Comparison of ENCODE assay signal across 8 mouse cellular contexts in genomic region chr12:105013065-105013464, GRCm38 (mm10). TPM values are rescaled to one million over a fixed set of nuclear protein-coding genes. Genes with fewer than 3 reads are reported as not detected.
DNase-seq lines count a peak whose midpoint lies in the region; ATAC-seq and TF ChIP-seq lines count a peak whose summit lies in the region.

No protein-coding gene starts in this region.

- TF ChIP-seq CTCF in E14TG2a.4 (conservative IDR thresholded peaks at IDR 0.05; ENCODE audit: low read length): no peak
- TF ChIP-seq CTCF in kidney, postnatal 0 days (IDR thresholded peaks at IDR 0.05; ENCODE audit: low read depth): no peak

- no peaks in the 10 kb centered on the region for H3K36me3 ChIP-seq in E14TG2a.4 (ENCODE audit: insufficient read depth, low read length)
- H3K36me3 ChIP-seq in kidney, postnatal 0 days (ENCODE audit: insufficient read depth, low read length): no peaks in the 10 kb centered on the region
- no peaks in the 10 kb centered on the region for H3K36me3 ChIP-seq in splenic B cell, adult 2 months (ENCODE audit: control insufficient read depth, insufficient read depth, low read length, poor library complexity, severe bottlenecking)
- H3K36me3 ChIP-seq in hindbrain, embryonic 13.5 days: no peaks in the 10 kb centered on the region

- ATAC-seq in kidney, postnatal 0 days (replicated peaks; ENCODE audit: low FRiP score, low read depth): no peak
- ATAC-seq in hindbrain, embryonic 13.5 days (ENCODE audit: low FRiP score): no peak

- WGBS in kidney, postnatal 0 days: 13% methylated on average over 17 of the region's 17 CpGs
- 61% methylated on average over 17 of the region's 17 CpGs for WGBS in hindbrain, embryonic 13.5 days

- peak; percentile 70 for DNase-seq in adrenal gland, postnatal 10 days
- peak; percentile 84 to 94 for DNase-seq in heart, adult 18-20 months
- DNase-seq in kidney, postnatal 0 days (ENCODE audit: low spot score): peak; percentile 85
- DNase-seq in lung, postnatal 14 days: peak; percentile 70
- peak; percentile 86 for DNase-seq in splenic B cell, adult 2 months (ENCODE audit: low read depth, low spot score)
- DNase-seq in embryo, embryonic 10 days (ENCODE audit: low spot score): no peak

- peak overlapping the region; percentile 33 for H3K4me2 ChIP-seq in kidney, postnatal 0 days (ENCODE audit: low read length)
- no peak overlapping the region for H3K4me2 ChIP-seq in hindbrain, embryonic 13.5 days

- peak overlapping the region; percentile 54; the same call in 1 of the 2 replicates for H3K27ac ChIP-seq in kidney, postnatal 0 days
- H3K27ac ChIP-seq in hindbrain, embryonic 13.5 days: no peak overlapping the region

- H3K4me3 ChIP-seq in E14TG2a.4 (replicated peaks; ENCODE audit: low read length): peak overlapping the region; percentile 51
- no peak overlapping the region for H3K4me3 ChIP-seq in kidney, postnatal 0 days (replicated peaks; ENCODE audit: low read depth, low read length)
- H3K4me3 ChIP-seq in hindbrain, embryonic 13.5 days: no peak overlapping the region

- peaks cover 59% of the 10 kb centered on the region for H3K4me1 ChIP-seq in E14TG2a.4 (replicated peaks; ENCODE audit: low read depth, low read length)
- peaks cover 7% of the 10 kb centered on the region; the same call in 1 of the 2 replicates for H3K4me1 ChIP-seq in kidney, postnatal 0 days (replicated peaks; ENCODE audit: insufficient read depth, low read length)
- H3K4me1 ChIP-seq in hindbrain, embryonic 13.5 days (replicated peaks): peaks cover 36% of the 10 kb centered on the region

- H3K9ac ChIP-seq in kidney, postnatal 0 days (ENCODE audit: low read depth, low read length): 0 out of 2 replicates have a peak overlapping the region, but pooled peaks have one; percentile 3
- no peak overlapping the region for H3K9ac ChIP-seq in hindbrain, embryonic 13.5 days

- peaks cover 64% of the 10 kb centered on the region for H3K27me3 ChIP-seq in E14TG2a.4 (ENCODE audit: insufficient read depth, low read length)
- H3K27me3 ChIP-seq in kidney, postnatal 0 days (ENCODE audit: insufficient read depth, low read length): no peaks in the 10 kb centered on the region
- no peaks in the 10 kb centered on the region for H3K27me3 ChIP-seq in splenic B cell, adult 2 months (ENCODE audit: control insufficient read depth, insufficient read depth, low read length, poor library complexity, severe bottlenecking)
- H3K27me3 ChIP-seq in hindbrain, embryonic 13.5 days: peaks cover 55% of the 10 kb centered on the region

- 0 out of 2 replicates have a peak, but pooled peaks cover 4% of the 10 kb centered on the region for H3K9me3 ChIP-seq in E14TG2a.4 (ENCODE audit: low read length)
- H3K9me3 ChIP-seq in kidney, postnatal 0 days (replicated peaks; ENCODE audit: low read length): no peaks in the 10 kb centered on the region
- H3K9me3 ChIP-seq in hindbrain, embryonic 13.5 days: no peaks in the 10 kb centered on the region

RNA-seq across cellular contexts. Expression of gene Syne3, which starts 3.5 kb away (rescaled TPM):
- total RNA-seq in adrenal gland, postnatal 10 days (2021): 1 to 10 TPM; 9.1 to 9.5 TPM
- total RNA-seq in heart, adult 18-20 months (2021): 1 to 10 TPM; 7.9 to 8.3 TPM
- 1.0 and 1.3 TPM in 2 replicates for polyA plus RNA-seq in kidney, postnatal 0 days (2015; fragmentation: Nextera tagmentation; extraction: Ambion mirVana)
- polyA plus RNA-seq in hindbrain, embryonic 13.5 days (2015; fragmentation: Nextera tagmentation; extraction: Ambion mirVana): 0.25 and 0.31 TPM in 2 replicates

RNA-seq across cellular contexts. Expression of gene Glrx5, which starts 19.4 kb away (rescaled TPM):
- 100 to 1,000 TPM; 158 to 160 TPM for total RNA-seq in adrenal gland, postnatal 10 days (2021)
- total RNA-seq in heart, adult 18-20 months (2021): 100 to 1,000 TPM in 1 of 2 experiments, 10 to 100 TPM in 1; 83.8 to 111 TPM
- polyA plus RNA-seq in kidney, postnatal 0 days (2015; fragmentation: Nextera tagmentation; extraction: Ambion mirVana): 222 and 225 TPM in 2 replicates
- polyA plus RNA-seq in hindbrain, embryonic 13.5 days (2015; fragmentation: Nextera tagmentation; extraction: Ambion mirVana): 156 and 158 TPM in 2 replicates
